Mouse (Mus musculus): Measurements from ENCODE around the gene Sh3rf1.
A peak's percentile ranks its signal among the peaks of the same experiment; 100 is the strongest.

Gene Sh3rf1

GRCm38 (mm10) chr8:61223283-61223682 lies 389 bp upstream of the Sh3rf1 start:
- ATAC-seq (ENCODE audit: low TSS enrichment), result no peak

- peak; percentile 84 for ATAC-seq (ENCODE audit: low TSS enrichment)
Measured at GRCm38 (mm10) chr8:61224380-61225092, 864 bp downstream of the Sh3rf1 start.

- no peak for ATAC-seq (ENCODE audit: low TSS enrichment)
Measured at GRCm38 (mm10) chr8:61225581-61226395, 2.1 kb downstream of the Sh3rf1 start.

DNA sequence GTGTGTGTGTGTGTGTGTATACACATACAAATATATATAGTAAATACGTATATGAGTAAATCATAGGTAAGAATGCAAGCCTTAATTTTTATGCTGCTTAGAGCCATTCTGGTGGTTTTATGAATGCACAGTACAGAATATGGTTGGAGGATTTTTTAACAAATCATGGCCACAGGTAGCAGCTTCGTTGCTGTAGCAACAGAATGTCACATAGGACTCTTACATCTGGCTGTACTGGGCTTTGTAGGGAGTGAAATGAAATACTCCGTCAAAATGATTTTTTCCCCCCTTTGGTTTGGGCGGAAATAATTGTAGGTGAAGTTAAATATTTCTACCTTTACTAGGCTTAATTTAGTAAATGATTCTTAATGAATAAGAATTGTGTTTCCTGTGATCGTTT lies 3.0 kb downstream of the Sh3rf1 start:
- ATAC-seq (ENCODE audit: low TSS enrichment), result no peak

GRCm38 (mm10) chr8:61228678-61229077 lies 5.0 kb downstream of the Sh3rf1 start:
- ATAC-seq (ENCODE audit: low TSS enrichment), result no peak

DNA sequence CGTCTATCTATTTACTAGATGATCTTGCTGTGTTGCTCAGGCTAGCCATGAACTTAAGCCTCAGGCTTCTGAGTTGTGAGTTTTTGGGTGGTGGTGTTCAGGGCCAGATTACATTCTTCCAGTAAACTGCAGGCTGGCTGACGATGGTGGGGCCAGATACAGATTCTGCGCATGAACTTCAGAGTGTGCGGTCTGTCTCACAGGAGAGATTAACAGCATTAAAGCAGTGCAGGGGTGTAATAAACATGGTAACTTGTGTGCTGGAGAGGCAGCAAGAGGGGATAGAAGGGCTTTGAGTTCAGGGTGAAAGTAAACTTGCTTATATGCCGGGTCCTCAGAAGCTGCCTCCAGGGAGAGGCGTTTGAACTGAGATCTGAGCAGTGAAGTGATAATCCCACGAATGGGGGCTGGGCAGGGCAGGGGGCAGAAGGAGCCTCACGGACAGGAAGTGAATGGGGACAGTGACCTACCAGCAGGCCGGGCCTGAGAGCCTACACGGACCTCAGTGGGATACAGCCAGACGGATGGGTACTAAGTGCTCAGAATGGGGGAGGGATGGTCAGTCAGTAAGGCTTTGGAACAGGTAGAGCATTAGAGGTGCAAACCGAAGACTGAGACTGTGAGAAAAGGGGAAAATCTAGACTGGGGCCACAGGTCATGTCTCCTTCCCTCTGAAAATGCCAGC lies 6.0 kb downstream of the Sh3rf1 start:
- ATAC-seq (ENCODE audit: low TSS enrichment), result no peak

- ATAC-seq (ENCODE audit: low TSS enrichment), result no peak
Measured at GRCm38 (mm10) chr8:61230881-61231755, 7.4 kb downstream of the Sh3rf1 start.

GRCm38 (mm10) chr8:61235499-61235898 lies 11.8 kb downstream of the Sh3rf1 start:
- ATAC-seq (ENCODE audit: low TSS enrichment), result no peak

- peak; percentile 92 for ATAC-seq (ENCODE audit: low TSS enrichment)
Measured at GRCm38 (mm10) chr8:61236506-61237268, 13.0 kb downstream of the Sh3rf1 start.

DNA sequence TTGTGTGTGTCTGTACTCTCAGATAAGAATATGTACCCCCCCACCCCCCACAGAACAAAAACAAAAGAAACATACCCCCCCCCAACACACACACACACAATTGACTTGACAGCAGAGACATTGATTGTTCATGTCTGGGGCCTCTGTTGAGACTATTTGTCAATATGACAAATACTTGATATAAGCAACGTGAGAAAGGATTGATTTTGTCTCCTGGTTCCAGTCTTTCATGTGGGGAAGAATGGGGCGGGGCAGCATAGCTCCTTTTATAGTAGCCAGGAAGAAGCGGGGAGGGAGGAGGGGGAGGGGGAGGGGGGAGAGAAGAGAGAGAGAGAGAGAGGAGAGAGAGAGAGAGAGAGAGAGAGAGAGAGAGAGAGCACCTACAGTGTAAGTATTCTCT lies 15.9 kb downstream of the Sh3rf1 start:
- no peak for ATAC-seq (ENCODE audit: low TSS enrichment)

DNA sequence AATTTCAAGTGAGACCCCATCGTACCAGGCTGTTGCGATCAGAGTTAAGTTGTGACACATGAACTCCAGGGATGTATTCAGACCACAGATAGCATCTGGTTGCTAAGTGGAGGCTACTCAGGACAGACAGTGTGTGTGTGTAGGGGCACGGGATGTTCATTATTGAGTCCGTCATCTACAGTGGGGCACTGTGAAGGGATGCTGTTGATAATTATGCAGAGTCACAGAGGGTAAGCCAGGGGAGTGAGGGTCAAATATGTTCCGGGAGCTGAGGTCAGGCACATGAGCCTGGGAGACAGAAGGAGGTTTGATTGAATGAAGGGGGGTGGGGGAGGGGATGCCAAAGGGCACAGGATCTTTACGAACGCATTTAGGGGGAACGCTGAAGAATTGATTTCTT lies 17.6 kb downstream of the Sh3rf1 start:
- ATAC-seq (ENCODE audit: low TSS enrichment), result no peak

DNA sequence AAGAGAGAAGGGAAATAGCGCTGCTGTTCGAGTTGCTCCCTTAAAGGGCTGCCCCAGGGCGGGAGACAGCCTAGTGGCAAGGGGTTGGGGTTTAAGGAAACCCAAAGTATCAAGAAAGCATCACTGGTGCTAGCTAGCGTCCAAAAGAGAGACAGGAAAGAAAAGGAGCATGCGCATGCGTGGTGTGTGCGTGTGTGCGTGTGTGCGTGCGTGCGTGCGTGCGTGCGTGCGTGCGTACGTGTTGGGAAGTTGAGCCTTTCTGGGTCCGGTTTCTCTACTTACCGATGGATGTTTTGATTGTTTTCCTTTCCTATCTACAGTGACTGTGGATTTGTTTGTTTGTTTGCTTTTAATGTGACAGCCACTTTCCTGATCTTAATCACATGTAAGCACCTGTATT lies 19.2 kb downstream of the Sh3rf1 start:
- ATAC-seq (ENCODE audit: low TSS enrichment), result no peak

GRCm38 (mm10) chr8:61243491-61243890 lies 19.8 kb downstream of the Sh3rf1 start:
- no peak for ATAC-seq (ENCODE audit: low TSS enrichment)

DNA sequence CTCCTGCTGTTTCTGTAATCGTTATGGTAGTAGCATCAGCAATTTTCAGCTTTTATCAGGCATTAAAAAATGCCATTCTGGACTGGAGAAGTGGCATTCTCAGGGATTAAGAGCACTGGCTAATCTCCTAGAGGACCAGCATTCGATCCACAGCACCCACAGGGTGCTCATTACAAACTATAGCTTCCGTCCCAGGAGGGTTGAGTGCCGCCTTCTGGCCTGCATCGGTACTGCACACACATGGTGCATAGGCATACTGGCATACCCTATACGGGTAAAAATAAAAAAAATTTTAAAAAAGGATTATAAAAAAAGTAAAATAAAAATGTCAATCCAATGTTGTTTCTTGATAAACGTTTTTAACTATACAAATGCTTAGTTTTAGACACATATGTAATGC lies 20.5 kb downstream of the Sh3rf1 start:
- no peak for ATAC-seq (ENCODE audit: low TSS enrichment)

GRCm38 (mm10) chr8:61247270-61248025 lies 23.8 kb downstream of the Sh3rf1 start:
- no peak for ATAC-seq (ENCODE audit: low TSS enrichment)

DNA sequence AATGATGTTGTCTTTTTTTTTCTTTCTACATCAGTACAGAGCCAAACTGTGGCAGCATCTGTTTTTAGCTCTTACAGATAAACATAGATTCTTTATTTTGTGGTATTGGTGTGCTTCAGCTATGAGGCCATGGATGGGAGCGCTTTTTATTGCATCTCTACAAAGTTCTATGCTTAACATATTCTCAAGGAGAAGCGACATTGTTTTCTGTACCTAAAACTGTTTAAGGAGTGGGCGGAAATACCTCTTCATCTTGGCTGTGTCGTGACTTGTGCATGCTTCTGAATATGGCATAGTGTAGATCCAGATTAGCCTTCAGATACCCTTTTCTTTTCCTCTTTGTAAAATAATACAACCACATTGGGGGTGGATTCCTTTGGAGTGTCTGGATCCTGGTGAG lies 25.8 kb downstream of the Sh3rf1 start:
- ATAC-seq (ENCODE audit: low TSS enrichment), result peak; percentile 95

DNA sequence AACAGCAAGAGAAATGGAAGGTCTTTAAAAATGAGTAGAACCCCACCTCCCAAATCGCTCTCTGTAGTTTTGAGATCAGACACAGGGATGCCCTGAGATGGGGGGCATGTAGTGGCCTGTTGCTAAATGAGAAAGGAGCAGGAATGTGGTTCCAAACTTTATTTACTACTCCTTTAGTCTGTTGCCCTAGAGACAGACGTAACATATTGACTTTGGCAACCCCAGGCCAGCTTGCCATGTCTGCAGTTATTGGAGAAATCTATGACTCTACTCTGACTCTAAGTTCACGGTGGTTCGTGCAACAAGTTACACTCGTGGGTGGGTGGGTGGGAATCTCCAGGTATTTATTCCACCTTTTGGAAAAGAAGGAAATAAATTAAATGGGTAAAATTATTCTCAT lies 30.5 kb downstream of the Sh3rf1 start:
- no peak for ATAC-seq (ENCODE audit: low TSS enrichment)

DNA sequence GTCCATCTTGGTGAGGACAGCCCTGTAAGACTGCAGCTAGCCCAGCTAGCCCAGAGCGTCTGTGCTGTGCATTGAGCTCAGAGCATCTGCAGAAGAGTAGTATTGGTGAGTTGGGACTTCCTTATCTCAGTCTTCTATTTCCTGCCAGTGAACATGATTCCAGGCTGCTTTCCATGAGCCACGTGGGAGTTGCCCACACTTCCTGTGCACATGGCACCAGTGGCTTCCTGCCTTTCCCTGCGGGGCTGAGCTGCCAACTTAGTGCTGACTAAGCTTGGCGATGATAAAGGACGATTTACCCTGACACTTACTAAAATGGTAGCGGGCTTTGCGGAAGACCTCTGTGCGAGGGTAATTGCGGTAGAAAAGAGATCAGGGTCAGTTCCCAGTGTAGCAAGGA lies 35.2 kb downstream of the Sh3rf1 start:
- ATAC-seq (ENCODE audit: low TSS enrichment), result peak; percentile 93

GRCm38 (mm10) chr8:61259526-61259925 lies 35.9 kb downstream of the Sh3rf1 start:
- peak; percentile 88 for ATAC-seq (ENCODE audit: low TSS enrichment)

DNA sequence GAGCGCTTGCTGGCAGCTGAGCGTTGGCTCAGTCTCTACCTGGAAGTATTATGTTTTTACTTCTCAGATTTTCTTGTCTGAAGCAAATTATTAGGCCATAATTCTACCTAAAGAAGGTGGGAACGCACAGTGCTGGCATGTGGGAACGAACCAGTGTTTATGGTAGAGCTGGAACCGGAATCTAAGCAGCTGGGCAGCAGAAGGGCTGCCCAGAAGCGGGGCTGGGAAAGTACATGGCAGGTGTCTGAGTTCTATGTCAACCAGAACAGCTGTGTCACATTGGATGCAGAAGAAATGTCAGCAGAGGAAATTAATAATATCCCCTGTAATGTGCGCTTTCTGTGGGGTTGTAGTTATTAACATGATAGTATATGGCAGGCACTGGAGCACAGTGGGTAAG lies 36.9 kb downstream of the Sh3rf1 start:
- ATAC-seq (ENCODE audit: low TSS enrichment), result no peak

Data from frontal cortex, adult (tissue).